Mouse (Mus musculus): Measurements from ENCODE around the gene Proz.

DNA sequence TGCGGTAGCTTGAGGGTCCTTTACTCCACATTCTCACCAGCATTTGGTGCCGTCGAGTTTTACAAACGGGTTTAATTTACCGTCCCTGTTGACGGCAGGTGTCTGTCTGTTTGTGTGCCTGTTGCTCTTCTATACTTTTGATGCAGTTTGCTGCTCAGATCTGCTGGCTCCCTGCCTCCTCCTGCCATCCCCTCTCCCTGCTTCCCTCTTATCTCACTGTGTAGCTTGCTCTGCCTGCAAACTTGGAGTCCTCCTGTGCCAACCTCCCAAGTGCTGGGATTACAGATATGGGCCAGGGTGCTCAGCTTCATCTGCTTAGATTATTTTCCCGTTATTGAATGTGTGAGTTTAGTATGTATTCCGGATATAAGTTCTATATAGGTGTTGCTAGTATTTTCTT is 48.3 kb downstream of the Proz start:
- TF ChIP-seq POLR2A (IDR thresholded peaks at IDR 0.05; ENCODE audit: insufficient read depth, low read depth, low read length), result no peak
- no peak for TF ChIP-seq CTCF (IDR thresholded peaks at IDR 0.05)

Data from heart, adult 2 months (tissue).